Mouse (Mus musculus): ENCODE results near the gene Cacna1e.

DNA sequence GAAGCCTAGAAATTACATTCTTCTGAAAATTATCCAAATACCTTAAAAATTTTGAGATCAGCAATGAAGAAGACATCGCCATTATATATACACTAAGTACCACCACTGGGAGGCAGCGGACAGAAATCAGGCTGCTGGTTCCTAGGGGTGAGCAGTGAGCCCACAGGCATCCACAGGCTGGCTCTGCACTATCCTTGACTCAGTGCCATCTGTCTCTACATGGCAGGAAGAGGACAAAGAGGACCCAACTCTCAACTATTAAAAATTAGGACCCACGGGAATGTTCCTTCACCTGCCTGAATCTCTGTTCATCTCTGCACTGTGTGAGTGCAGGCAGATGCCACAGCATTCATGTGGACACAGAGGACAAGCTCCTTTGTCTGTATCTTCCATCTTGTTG lies 79.3 kb downstream of the Cacna1e start:
- TF ChIP-seq CTCF (IDR thresholded peaks at IDR 0.05; ENCODE audit: borderline replicate concordance, extremely low read depth, insufficient read depth, insufficient read length) = no peak
- no peak for TF ChIP-seq POLR2A (IDR thresholded peaks at IDR 0.05; ENCODE audit: borderline replicate concordance, extremely low read depth, insufficient read depth, insufficient read length, poor library complexity, severe bottlenecking)

All from brain, embryonic 14.5 days (tissue).